Mouse (Mus musculus): ENCODE measurements at regions not wholly inside any gene's neighbourhood (a gene's known extent, or its start where the extent isn't known, plus 50 kb on each side); places are given as distances from the start of the nearest gene placed in this dataset.

DNA sequence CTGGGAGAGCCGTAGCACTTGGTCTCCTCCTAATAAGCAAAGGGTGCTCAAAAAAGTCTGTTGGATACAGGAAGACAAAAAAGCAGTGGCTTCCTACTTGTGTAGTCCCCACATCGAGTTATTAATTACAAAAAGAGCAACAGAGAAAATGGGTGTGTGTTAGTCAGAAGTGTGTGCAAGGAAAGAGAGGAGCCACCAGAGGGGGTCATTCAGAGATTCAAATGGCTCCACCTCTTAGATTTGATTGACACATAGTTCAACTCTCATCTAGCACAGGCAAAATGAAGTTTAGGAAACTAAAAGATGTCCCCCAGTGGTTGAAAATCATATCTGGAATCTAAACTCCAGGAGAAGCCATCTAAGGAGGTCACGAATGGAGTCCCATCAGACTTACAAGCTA lies 200.2 kb upstream of the Hnrnpa3 start:
- Histone ChIP-seq H3K79me3 (ENCODE audit: low read depth) (no peaks in the 10 kb centered on the region), H3K27me3 (ENCODE audit: control insufficient read depth, insufficient read depth, insufficient read length) (peaks cover 28% of the 10 kb centered on the region), H3K4me3 (ENCODE audit: insufficient read depth, poor library complexity, severe bottlenecking) (no peak overlapping the region), H3K36me3 (ENCODE audit: control insufficient read depth, insufficient read depth) (no peaks in the 10 kb centered on the region), H3K79me2 (ENCODE audit: control insufficient read depth, insufficient read depth) (no peaks in the 10 kb centered on the region), H3ac (ENCODE audit: control insufficient read depth, insufficient read length, low read depth) (no peak overlapping the region)
- no peak for TF ChIP-seq USF1 (IDR thresholded peaks at IDR 0.05; ENCODE audit: low read depth)
- no peak for TF ChIP-seq MYOG (IDR thresholded peaks at IDR 0.05; ENCODE audit: control insufficient read depth, extremely low read depth, insufficient read length)

DNA sequence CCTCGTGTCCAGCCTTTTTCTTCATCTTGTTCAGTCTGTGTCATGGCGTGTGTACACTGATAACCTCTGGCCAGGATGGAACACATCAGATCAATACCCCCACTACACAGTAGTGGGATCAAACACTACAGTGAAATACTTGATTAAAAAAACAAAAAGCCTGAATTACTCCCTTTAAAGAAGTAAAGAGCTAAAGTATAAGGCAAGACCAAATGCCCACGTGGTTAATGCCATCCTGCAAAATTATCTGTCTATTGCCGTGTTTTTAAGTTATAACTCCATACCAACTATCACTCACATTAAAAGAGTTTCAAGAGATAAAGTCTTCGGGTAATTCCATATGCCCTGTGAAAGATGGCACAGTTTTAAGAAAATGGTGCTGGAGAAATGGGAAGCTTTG lies 198.6 kb upstream of the Hnrnpa3 start:
- H3ac ChIP-seq (ENCODE audit: control insufficient read depth, insufficient read length, low read depth), result no peak overlapping the region
- no peak for TF ChIP-seq USF1 (IDR thresholded peaks at IDR 0.05; ENCODE audit: low read depth)
- no peak for TF ChIP-seq MAX (IDR thresholded peaks at IDR 0.05)
- no peak for TF ChIP-seq CTCF (IDR thresholded peaks at IDR 0.05; ENCODE audit: control insufficient read depth, insufficient read depth, insufficient read length)
- TF ChIP-seq MYOG (IDR thresholded peaks at IDR 0.05; ENCODE audit: control insufficient read depth, extremely low read depth, insufficient read length), result no peak
- TF ChIP-seq FOSL1 (IDR thresholded peaks at IDR 0.05; ENCODE audit: insufficient read depth, low read length, poor library complexity, severe bottlenecking), result no peak
- TF ChIP-seq MYOD1 (IDR thresholded peaks at IDR 0.05; ENCODE audit: control insufficient read depth, insufficient read length, low read depth), result no peak
- TF ChIP-seq CEBPB (IDR thresholded peaks at IDR 0.05; ENCODE audit: low read depth), result no peak
- H3K36me3 ChIP-seq (ENCODE audit: control insufficient read depth, insufficient read depth), result no peaks in the 10 kb centered on the region
- H3K4me3 ChIP-seq (ENCODE audit: insufficient read depth, poor library complexity, severe bottlenecking), result no peak overlapping the region
- H3K79me3 ChIP-seq (ENCODE audit: low read depth), result no peaks in the 10 kb centered on the region
- H3K79me2 ChIP-seq (ENCODE audit: control insufficient read depth, insufficient read depth), result no peaks in the 10 kb centered on the region
- H3K27me3 ChIP-seq (ENCODE audit: control insufficient read depth, insufficient read depth, insufficient read length), result peaks cover 24% of the 10 kb centered on the region

DNA sequence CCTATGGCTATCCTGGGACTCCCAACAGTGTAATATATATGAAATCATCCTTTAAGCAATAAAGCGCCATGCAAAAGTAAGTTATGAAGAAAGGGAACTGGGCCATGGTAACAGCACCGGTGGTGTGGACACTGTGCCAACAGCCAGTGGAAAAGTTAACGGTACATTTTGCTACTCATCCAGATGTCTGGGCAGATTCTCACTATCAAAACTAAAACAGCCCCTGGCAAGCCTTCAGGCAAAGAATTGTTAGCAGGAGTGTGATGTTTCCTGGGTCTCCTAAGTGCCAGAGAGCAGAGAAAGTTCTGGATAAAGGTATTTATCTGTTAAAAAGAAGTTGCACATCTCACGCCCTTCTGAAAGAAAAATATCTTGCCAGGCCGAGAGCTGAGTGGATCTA lies 198.0 kb upstream of the Hnrnpa3 start:
- no peaks in the 10 kb centered on the region for H3K36me3 ChIP-seq (ENCODE audit: control insufficient read depth, insufficient read depth)
- H3K27me3 ChIP-seq (ENCODE audit: control insufficient read depth, insufficient read depth, insufficient read length), result peaks cover 24% of the 10 kb centered on the region
- TF ChIP-seq FOSL1 (IDR thresholded peaks at IDR 0.05; ENCODE audit: insufficient read depth, low read length, poor library complexity, severe bottlenecking) (no peak), MYOD1 (IDR thresholded peaks at IDR 0.05; ENCODE audit: control insufficient read depth, insufficient read length, low read depth) (no peak), USF1 (IDR thresholded peaks at IDR 0.05; ENCODE audit: low read depth) (no peak), MYOG (IDR thresholded peaks at IDR 0.05; ENCODE audit: control insufficient read depth, extremely low read depth, insufficient read length) (no peak), CEBPB (IDR thresholded peaks at IDR 0.05; ENCODE audit: low read depth) (no peak), CTCF (IDR thresholded peaks at IDR 0.05; ENCODE audit: control insufficient read depth, insufficient read depth, insufficient read length) (no peak), MAX (IDR thresholded peaks at IDR 0.05) (no peak)
- no peak overlapping the region for H3K4me3 ChIP-seq (ENCODE audit: insufficient read depth, poor library complexity, severe bottlenecking)
- H3ac ChIP-seq (ENCODE audit: control insufficient read depth, insufficient read length, low read depth), result no peak overlapping the region
- H3K79me2 ChIP-seq (ENCODE audit: control insufficient read depth, insufficient read depth), result no peaks in the 10 kb centered on the region
- H3K79me3 ChIP-seq (ENCODE audit: low read depth), result no peaks in the 10 kb centered on the region

DNA sequence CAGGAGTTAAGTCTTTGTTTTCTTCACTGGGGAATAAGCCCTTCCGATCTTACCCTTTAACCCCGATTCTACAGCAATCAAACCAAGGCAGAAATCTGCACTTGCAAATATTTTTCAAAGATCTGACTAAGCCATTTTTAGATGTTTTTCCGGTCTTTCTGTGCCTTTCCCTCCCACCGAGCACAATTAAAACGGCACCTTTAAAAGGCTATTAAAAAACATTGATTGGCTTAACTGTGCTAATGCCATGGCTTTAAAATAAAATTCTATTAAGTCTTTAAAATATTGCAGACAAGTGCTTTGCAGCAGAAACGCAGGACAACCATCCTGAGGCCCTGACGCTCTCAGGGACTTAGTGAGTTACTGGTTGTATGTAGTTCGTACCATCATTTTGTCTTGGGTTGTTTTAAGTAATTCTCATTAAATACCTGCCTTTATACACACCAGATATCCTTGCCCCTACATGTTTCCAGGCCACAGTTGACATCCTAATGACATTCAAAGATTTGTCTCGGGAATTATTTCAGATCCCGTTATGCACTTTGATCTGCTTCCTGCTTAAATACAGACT lies 197.6 kb upstream of the Hnrnpa3 start:
- no peaks in the 10 kb centered on the region for H3K79me3 ChIP-seq (ENCODE audit: low read depth)
- no peaks in the 10 kb centered on the region for H3K36me3 ChIP-seq (ENCODE audit: control insufficient read depth, insufficient read depth)
- peaks cover 22% of the 10 kb centered on the region for H3K27me3 ChIP-seq (ENCODE audit: control insufficient read depth, insufficient read depth, insufficient read length)
- H3K79me2 ChIP-seq (ENCODE audit: control insufficient read depth, insufficient read depth), result no peaks in the 10 kb centered on the region
- TF ChIP-seq FOSL1 (IDR thresholded peaks at IDR 0.05; ENCODE audit: insufficient read depth, low read length, poor library complexity, severe bottlenecking) (no peak), CTCF (IDR thresholded peaks at IDR 0.05; ENCODE audit: control insufficient read depth, insufficient read depth, insufficient read length) (no peak), CEBPB (IDR thresholded peaks at IDR 0.05; ENCODE audit: low read depth) (no peak), MYOD1 (IDR thresholded peaks at IDR 0.05; ENCODE audit: control insufficient read depth, insufficient read length, low read depth) (no peak), MAX (IDR thresholded peaks at IDR 0.05) (no peak), USF1 (IDR thresholded peaks at IDR 0.05; ENCODE audit: low read depth) (no peak), MYOG (IDR thresholded peaks at IDR 0.05; ENCODE audit: control insufficient read depth, extremely low read depth, insufficient read length) (no peak)
- H3K4me3 ChIP-seq (ENCODE audit: insufficient read depth, poor library complexity, severe bottlenecking), result no peak overlapping the region
- no peak overlapping the region for H3ac ChIP-seq (ENCODE audit: control insufficient read depth, insufficient read length, low read depth)

DNA sequence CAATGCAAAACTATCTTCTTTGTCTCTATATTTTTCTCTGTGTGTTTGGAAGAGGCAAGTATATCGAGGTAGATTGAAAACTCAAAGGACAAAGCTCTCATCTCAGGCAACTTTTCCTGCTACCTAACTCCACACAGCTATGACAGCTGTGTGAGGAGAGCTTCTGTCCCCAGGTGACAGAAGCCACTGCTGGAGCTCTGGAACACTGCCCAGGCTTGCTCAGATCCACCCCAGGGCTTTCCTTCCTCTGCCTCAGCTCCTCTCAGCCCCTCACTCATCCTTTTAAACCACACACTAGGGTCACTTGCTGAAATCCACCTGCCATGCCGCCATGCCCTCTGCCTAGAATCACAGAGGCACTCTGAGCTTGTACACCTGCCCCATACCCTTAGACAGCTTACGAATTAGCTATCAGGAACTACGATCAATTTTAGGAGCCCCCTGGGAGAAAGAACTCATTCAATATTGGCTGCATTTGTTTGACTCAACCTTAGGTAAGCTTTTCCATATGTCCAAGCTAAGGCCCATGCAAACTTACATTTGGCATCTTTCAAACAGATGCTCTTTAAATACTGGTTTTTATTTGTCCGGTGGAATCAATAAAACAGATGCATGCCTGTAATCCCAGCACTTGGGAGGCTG lies 196.9 kb upstream of the Hnrnpa3 start:
- Histone ChIP-seq H3K79me2 (ENCODE audit: control insufficient read depth, insufficient read depth) (no peaks in the 10 kb centered on the region), H3K27me3 (ENCODE audit: control insufficient read depth, insufficient read depth, insufficient read length) (peaks cover 22% of the 10 kb centered on the region), H3K79me3 (ENCODE audit: low read depth) (no peaks in the 10 kb centered on the region), H3K4me3 (ENCODE audit: insufficient read depth, poor library complexity, severe bottlenecking) (no peak overlapping the region), H3ac (ENCODE audit: control insufficient read depth, insufficient read length, low read depth) (no peak overlapping the region), H3K36me3 (ENCODE audit: control insufficient read depth, insufficient read depth) (no peaks in the 10 kb centered on the region)
- no peak for TF ChIP-seq CEBPB (IDR thresholded peaks at IDR 0.05; ENCODE audit: low read depth)
- TF ChIP-seq FOSL1 (IDR thresholded peaks at IDR 0.05; ENCODE audit: insufficient read depth, low read length, poor library complexity, severe bottlenecking), result no peak
- no peak for TF ChIP-seq MYOD1 (IDR thresholded peaks at IDR 0.05; ENCODE audit: control insufficient read depth, insufficient read length, low read depth)
- no peak for TF ChIP-seq MYOG (IDR thresholded peaks at IDR 0.05; ENCODE audit: control insufficient read depth, extremely low read depth, insufficient read length)
- no peak for TF ChIP-seq CTCF (IDR thresholded peaks at IDR 0.05; ENCODE audit: control insufficient read depth, insufficient read depth, insufficient read length)
- no peak for TF ChIP-seq USF1 (IDR thresholded peaks at IDR 0.05; ENCODE audit: low read depth)
- no peak for TF ChIP-seq MAX (IDR thresholded peaks at IDR 0.05)

DNA sequence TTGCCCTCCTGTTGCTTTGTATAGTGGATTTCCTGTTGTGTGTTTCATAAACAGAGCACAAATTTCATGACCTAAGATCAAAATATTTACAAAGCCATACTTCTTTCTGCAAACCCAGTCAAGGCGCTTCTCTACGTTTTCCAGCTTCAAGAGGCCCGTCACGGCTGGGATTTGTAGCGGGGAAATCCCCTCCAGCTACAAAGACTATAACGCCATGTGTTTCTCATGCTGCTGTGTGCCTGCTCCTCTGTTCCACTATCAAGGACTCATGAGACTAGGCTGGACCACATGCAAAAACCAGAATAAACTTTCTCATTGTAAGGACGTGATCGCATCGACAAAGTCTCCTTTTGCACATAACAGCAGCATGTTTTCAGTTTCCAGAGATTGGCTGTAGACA lies 196.0 kb upstream of the Hnrnpa3 start:
- Histone ChIP-seq H3K79me3 (ENCODE audit: low read depth) (no peaks in the 10 kb centered on the region), H3K79me2 (ENCODE audit: control insufficient read depth, insufficient read depth) (no peaks in the 10 kb centered on the region), H3K36me3 (ENCODE audit: control insufficient read depth, insufficient read depth) (no peaks in the 10 kb centered on the region), H3K27me3 (ENCODE audit: control insufficient read depth, insufficient read depth, insufficient read length) (peaks cover 22% of the 10 kb centered on the region), H3ac (ENCODE audit: control insufficient read depth, insufficient read length, low read depth) (no peak overlapping the region), H3K4me3 (ENCODE audit: insufficient read depth, poor library complexity, severe bottlenecking) (no peak overlapping the region)
- TF ChIP-seq CEBPB (IDR thresholded peaks at IDR 0.05; ENCODE audit: low read depth) (no peak), MAX (IDR thresholded peaks at IDR 0.05) (no peak), FOSL1 (IDR thresholded peaks at IDR 0.05; ENCODE audit: insufficient read depth, low read length, poor library complexity, severe bottlenecking) (no peak), USF1 (IDR thresholded peaks at IDR 0.05; ENCODE audit: low read depth) (no peak), CTCF (IDR thresholded peaks at IDR 0.05; ENCODE audit: control insufficient read depth, insufficient read depth, insufficient read length) (no peak), MYOG (IDR thresholded peaks at IDR 0.05; ENCODE audit: control insufficient read depth, extremely low read depth, insufficient read length) (no peak), MYOD1 (IDR thresholded peaks at IDR 0.05; ENCODE audit: control insufficient read depth, insufficient read length, low read depth) (no peak)

Data from C2C12 (cell line).